Mouse (Mus musculus) neutrophil, adult 5-6 weeks (primary cell): ENCODE measurements around the gene Tmem200b. TPM values are rescaled to one million over a fixed set of nuclear protein-coding genes. Genes with fewer than 3 reads are reported as not detected.

ENCODE experiments used
- ATAC-seq: fragments of 151-379, 151-347 bp; 2 replicates; pipeline ENCODE4 v1.8.0; 2017; ENCODE audit warnings: mild to moderate bottlenecking, moderate TSS enrichment; ENCODE audit not compliant: insufficient number of reproducible peaks, poor library complexity, low FRiP score, severe bottlenecking; ENCODE audit errors: extremely low read depth
- total RNA-seq: library from RNA; stranded (forward); fragments of 200-1000 nt; gene quantifications from 2 replicates; pipeline ENCODE4 v1.2.3, GENCODE M21; 2017

Gene Tmem200b
- not detected in 2 replicates for total RNA-seq

- ATAC-seq: no peak
Measured at GRCm38 (mm10) chr4:131921461-131922346, at the start of gene Tmem200b. Gene Tmem200b, plus strand, starts transcription at chr4:131921771.

GRCm38 (mm10) chr4:131872672-131873292 is 48.8 kb upstream of the Tmem200b start:
- no peak for ATAC-seq

GRCm38 (mm10) chr4:131873293-131874168 is 48.0 kb upstream of the Tmem200b start, which contains the start of gene Srsf4:
Gene Srsf4, plus strand, starts transcription at chr4:131873617.
- ATAC-seq: peak; percentile 93

GRCm38 (mm10) chr4:131874169-131874536 is 47.4 kb upstream of the Tmem200b start:
- ATAC-seq: no peak

GRCm38 (mm10) chr4:131874567-131874966 is 47.0 kb upstream of the Tmem200b start:
- ATAC-seq: no peak

- no peak for ATAC-seq
Measured at GRCm38 (mm10) chr4:131875242-131875641, 46.3 kb upstream of the Tmem200b start.

- no peak for ATAC-seq
Measured at GRCm38 (mm10) chr4:131876836-131877235, 44.7 kb upstream of the Tmem200b start.

- ATAC-seq: no peak
Measured at GRCm38 (mm10) chr4:131879692-131880091, 41.9 kb upstream of the Tmem200b start.

- no peak for ATAC-seq
Measured at GRCm38 (mm10) chr4:131881306-131881705, 40.3 kb upstream of the Tmem200b start.

- ATAC-seq: no peak
Measured at GRCm38 (mm10) chr4:131883571-131883970, 38.0 kb upstream of the Tmem200b start.

- no peak for ATAC-seq
Measured at GRCm38 (mm10) chr4:131885376-131885775, 36.2 kb upstream of the Tmem200b start.

GRCm38 (mm10) chr4:131888564-131888963 is 33.0 kb upstream of the Tmem200b start:
- ATAC-seq: no peak

GRCm38 (mm10) chr4:131890692-131891091 is 30.9 kb upstream of the Tmem200b start:
- ATAC-seq: no peak

- no peak for ATAC-seq
Measured at GRCm38 (mm10) chr4:131897109-131897508, 24.5 kb upstream of the Tmem200b start.

GRCm38 (mm10) chr4:131897787-131898186 is 23.8 kb upstream of the Tmem200b start:
- no peak for ATAC-seq

- ATAC-seq: no peak
Measured at GRCm38 (mm10) chr4:131898503-131899179, 22.9 kb upstream of the Tmem200b start.

GRCm38 (mm10) chr4:131899180-131899554 is 22.4 kb upstream of the Tmem200b start:
- ATAC-seq: no peak

- no peak for ATAC-seq
Measured at GRCm38 (mm10) chr4:131901090-131901489, 20.5 kb upstream of the Tmem200b start.

- ATAC-seq: no peak
Measured at GRCm38 (mm10) chr4:131904478-131904877, 17.1 kb upstream of the Tmem200b start.
